Mouse (Mus musculus) kidney, adult 9 months (tissue): Measurements from ENCODE around the gene Cfap61.

ENCODE experiments used
- DNase-seq: peaks from one replicate; pipeline ENCODE4 v3.0.0; 2022

Cfap61 gene

DNA sequence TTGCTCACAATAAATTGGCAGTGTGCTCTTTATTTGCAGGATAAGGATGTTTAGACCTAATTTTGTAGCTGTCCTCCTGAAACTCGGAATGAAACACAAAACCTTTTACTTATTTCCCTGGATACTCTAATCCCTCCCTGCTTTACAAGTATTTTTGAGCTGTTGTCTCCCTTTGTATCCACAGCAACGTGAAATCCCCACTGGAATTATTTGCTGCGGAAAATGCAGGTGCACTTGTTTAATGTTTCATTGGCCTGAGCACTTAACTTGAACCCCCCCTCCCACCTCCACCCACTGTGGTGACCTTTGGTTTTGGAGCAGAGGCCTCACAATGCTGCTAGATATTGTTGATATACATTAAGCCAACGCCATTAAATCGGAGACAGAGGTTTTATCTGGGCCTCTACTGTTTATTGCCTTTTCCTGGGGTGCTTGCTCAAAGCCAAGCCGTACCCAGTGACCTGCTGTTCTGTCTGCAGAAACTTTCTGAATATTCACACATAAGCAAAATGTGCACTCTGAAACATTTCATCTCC, 154.6 kb downstream of the Cfap61 start:
- no peak for DNase-seq

DNA sequence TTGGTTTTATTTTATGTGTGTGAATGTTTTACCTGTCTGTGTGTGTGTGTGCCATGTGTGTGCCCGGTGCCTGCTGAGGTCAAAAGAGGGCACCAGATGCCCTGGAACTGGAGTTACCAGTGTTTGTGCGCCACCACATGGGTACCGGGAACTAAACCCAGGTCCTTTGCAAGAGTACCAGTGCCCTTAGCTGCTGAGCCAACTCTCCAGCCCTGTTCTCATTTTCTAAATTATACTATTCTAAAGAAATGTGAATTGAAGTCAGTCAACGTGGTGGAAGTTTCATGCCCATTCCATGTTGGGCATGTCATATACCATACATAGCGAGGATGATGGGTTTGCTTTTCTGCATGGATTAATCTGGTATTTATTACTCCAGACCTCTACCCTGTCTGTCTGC, 162.9 kb downstream of the Cfap61 start:
- DNase-seq = no peak

DNA sequence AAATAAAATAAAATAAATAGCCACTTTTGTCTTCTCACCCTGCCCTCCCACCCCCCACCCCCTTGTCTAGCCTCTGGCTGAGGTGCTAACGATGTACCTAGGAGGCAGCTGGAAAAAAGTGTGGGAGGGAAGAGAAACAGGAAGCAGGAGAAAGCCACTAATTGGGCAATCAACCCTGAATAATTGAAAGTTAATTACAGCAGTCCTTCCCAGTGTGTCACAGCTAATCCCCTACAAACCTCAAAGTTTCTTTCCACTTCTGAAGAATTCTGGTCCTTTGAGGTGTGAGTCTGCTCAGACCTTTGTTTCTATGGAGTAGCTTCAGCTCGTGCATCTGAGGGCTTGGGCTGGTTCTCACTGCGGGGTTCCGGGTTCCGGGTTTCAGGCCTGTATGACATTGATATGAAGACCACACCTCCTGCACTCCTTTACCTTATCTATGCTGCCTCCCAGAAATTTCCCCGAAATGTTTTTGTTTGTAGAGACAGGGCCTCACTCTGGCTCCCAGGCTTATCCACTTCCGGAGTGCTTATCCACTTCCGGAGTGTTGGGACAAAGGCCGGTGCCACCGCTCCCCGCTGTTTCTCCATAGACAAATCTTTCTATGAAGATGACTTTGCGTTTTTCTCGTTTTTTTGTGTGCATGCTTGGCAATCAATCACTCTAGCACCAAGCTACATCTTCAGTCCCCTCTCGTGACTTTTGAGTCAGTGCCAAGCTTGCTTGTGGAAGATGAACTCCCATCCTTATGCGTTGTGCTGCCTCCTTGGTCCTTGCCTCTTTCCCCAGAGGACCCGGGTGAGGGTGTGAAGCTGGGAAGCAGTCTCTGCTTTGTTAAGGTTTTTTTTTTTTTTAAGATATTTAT, 164.5 kb downstream of the Cfap61 start:
- DNase-seq = no peak

DNA sequence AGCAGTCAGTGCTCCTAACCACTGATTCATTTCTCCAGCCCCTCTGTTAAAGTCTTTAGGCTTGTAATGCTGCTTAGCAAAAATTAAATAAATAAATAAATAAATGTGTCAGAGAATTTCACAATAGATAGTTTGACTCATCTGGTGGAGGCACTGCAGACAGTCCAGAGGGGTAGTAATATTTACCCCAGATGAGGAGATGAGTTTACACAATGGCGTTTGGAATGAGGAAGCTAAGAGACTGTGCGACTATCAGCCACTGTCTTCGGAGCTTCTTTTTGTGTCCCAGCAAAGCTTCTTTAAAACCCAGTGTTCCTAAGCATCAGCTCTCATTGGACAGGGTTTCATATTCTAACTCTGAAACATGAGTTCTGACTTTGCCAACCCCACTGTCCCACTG, 165.3 kb downstream of the Cfap61 start:
- no peak for DNase-seq

DNA sequence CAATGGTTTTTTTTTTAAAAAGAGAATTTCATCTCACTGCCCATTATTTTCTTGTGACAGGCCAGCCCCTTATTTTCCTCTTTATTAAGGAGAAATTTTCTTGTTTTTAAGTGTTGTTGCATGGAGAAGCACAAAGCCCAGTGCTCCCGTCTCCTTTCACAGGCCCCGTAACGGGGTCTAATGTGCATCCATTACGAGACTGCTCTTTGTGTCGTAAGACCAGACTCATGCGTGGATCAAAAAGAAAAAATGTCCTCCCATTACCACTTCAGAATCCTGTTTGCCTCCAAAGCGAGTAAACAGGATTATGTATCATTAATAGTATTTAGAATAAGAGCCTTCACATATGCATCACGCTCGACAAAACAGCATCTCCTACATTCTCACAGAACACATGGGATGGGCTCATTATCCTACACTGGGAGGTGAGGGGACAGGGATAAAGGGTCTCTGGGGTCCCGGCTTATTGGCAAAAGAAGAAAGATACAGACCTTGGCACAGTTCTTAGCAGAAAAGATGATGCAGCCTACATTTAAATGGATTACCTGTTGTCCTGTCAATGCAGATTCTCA, 166.0 kb downstream of the Cfap61 start:
- no peak for DNase-seq

DNA sequence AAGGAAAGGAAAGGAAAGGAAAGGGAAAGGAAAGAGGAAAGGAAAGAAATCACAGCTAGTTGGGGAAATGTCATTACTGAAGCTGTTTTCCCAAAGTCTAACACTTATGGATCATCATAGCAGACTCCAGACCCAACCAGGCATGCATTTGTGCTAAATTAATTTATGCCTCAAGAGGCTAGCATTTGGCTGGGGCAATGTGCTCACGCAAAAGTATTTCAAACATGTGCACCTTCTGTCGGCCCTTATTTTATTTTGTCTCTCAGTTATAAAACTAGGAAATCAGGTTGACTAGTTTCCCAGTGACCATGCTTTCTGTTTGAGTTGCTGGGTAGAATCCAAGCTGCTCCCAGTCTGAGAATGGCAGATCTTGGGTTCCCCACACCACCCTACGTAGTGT, 168.0 kb downstream of the Cfap61 start:
- DNase-seq = no peak

DNA sequence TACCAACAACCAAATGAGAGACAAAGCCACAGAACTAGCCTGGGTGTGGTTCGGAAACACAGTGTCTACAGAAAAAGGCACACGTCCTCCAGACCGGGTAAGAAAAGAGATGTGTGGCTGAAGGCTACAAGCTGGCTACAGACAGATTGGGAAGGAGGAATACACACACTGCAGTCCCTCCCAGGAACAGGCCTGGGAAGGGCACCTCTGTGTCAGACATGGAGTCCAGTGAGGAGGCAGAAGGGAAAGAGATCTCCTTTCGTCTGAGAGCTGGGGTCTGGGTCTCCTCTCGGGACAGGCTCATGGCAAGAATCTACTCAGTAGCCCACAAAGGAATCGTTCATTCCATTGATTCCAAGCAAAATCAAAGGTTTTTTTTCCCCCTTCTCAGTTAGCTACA, 170.8 kb downstream of the Cfap61 start:
- no peak for DNase-seq

DNA sequence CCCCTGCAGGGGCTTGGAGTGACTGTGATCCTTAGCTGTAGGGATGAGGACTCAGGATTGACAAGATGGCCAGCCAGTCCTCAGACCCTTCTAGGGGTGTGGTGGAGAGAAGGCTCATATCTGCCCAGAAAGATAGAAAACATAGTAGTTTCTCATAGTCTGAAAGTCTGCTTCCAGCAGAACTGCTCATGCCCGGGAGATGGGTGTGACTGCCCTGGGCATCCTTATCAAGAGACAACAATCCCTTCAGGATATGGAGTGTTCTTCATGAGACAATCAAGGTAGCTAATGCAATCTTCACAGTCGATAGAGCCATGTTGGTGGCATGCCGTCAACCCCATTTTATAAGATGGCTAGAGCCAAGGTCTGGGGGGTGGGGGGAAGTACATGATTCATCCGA, 173.4 kb downstream of the Cfap61 start:
- no peak for DNase-seq

DNA sequence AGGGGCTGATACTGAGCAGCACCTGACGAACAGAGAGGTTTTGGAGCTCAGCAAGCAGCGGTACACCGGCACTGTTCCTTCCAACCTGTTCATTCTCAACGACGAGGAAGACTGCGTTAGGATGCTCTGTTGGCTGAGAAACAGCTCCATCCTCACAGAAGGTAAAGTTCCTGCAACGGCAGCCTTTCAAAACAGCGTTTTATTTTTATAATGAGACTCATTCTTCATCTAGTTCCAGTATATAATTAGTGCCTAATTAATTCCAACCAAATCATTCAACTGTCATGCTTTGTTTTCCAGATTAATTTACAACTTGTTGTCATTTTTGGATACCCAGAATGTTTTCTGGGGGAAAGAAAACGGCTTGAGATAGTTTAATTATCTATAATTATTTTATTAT, 175.3 kb downstream of the Cfap61 start:
- DNase-seq = no peak

DNA sequence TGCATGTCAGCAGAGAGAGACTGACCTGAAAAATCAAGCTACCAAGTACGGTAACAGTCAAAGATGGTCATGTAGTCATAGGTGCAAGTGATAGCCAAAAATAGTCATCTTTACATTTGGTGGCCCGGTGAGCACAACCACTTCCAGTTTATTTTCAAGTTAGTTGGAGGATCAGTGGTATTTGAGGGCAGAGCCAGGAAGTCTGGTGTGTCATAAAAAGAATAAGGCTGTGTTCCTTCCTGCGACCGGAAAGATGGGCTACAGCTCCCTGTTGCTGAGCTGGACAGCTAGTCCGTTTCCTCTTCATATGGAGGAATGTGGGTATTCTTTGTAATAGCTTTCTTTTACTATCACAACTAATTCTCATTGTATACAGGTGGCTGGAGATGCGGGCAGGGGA, 181.7 kb downstream of the Cfap61 start:
- DNase-seq = no peak

DNA sequence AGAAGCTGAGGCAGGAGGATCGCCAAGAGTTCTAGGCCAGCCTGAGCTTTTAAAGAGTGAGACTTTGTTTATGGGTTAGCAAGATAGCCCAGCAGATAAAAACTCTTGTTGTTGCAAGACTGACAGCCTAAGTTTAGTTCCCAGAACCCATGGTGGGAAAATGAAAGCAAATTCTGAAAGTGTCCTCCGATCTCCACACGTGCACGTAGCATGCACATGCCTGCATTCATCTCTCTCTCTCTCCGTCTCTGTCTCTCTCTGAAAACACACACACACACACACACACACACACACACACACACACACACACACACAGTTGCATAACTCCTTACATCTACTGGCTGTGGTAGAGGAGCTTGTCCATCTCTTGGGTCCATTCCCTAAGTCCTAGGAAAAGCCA, 182.1 kb downstream of the Cfap61 start:
- no peak for DNase-seq

DNA sequence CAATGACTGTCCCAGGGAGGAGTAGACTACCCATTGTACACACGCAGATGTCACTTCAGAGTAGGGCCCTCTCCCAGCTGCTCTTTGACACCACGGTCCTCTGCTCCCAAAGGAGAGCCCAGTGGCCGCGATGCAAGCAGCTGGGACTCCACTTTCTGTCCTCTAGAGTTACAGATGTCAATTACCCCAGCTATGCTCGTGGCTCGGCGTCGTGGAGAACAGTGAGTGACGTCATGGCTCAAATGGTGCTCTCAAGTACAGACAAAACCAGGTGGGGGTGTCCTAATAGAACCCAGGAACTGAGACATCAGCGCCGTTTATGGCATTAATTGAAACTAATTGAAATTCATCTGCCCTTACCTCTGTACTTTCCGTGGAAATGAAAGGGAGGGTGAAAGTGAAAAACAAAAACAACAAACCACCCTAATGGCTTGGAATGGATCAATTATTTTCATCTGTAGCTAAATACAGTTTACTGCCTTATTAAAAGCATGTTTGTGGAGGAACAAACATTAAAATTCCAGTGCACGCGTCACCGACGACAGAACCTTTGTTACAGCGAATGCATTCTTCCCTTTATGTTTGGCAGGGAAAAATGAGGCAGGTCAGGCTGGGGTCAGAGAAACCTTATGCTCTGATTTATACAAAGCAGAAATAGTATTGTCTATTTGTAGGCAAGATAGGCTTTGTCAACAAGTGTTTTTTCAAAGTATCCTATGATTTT, 182.8 kb downstream of the Cfap61 start:
- no peak for DNase-seq

DNA sequence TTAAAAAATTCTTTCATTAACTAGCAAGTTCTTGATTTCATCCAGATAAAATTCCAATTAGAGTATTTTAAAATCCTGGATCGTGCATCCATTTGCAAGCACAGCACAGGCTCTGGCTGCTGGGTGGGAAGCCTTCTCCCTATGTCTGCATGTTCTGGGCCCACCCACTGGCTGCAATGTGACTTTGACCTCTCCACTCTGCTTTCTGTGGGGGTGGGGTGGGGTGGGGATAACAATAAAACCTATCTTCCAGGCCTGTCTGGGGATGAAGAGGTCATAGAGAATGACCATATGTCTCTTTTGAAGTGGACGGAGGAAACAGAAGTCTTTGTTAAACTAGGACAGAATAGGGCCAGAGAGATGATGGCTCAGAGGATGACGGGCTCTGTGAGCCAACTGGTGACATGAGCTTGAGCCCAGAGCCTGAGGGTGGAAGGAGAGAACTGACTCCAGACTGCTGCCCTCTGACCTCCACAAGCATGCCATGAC, 183.4 kb downstream of the Cfap61 start:
- DNase-seq = no peak

DNA sequence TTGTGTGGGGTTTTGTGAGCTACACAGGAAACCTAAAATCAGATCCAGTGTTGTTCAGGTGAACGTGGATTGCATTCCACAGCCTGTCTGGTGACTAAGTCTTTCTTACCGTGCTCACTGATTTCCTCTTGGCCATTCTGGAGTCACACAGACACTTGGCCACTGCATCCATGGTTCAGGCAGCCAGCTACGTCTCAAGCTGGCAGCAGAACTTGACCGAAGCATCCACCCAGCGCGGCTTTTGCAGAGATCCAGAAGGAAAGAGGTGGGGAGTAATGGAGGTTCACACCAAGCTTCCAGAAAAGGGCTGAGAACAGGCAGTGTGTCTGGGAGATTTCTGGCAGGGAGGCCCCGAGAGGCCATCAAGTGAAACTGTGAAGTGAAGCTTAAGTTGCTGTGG, 187.0 kb downstream of the Cfap61 start:
- no peak for DNase-seq

DNA sequence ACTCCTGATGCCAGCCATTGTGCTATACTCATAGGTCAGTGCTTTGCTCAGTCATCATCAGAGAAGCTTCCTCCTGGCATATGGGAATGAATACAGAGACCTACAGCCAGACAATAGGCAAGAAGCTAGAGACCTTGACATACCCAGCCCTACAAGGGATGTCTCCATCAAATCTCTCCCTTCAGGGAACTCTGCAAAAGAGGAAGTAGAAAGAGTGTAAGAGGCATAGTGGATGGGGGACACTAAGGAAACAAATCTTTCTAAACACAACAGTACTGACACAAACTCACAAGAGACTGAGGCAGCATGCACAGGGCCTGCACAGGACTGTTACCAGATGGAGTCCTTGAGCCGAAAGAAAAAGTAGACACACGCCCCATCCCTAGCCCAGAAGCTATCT, 190.5 kb downstream of the Cfap61 start:
- DNase-seq = no peak

DNA sequence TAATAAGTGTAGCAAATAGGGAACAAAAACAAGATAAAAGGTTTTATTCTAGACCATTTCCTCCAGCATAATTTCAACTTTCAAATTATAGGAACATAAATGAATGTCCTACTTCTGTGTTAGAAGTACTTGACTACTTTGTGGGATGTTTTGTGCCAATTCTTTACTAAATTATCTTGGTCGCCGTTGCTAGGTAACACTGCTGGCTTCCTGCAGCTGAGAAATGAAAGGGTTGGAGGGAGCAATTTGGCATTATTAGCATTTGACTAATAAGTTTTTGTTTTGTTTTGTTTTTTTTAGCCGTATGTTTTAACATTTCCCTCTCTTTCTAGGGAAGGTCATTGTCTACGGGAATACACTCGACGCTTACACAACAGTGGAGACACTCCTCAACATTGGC, 194.0 kb downstream of the Cfap61 start:
- no peak for DNase-seq

DNA sequence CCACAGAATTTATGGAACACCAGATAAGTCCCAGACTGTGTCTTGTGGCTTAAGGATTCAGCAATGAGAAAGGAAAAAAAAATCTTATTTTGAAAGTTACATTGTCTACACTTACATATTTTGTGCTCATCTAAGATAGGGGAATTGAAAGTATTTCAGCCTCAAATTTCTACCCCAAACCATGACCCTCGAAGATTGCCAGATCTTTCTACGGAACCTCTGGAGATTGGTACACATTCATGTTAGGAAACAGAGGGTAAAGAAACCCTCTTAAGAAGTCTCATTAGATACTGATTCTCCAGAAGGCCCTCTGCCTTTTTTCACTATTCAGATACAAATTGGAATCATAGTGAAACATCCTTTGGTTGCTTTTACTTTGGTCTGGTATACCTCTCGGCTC, 195.9 kb downstream of the Cfap61 start:
- no peak for DNase-seq

DNA sequence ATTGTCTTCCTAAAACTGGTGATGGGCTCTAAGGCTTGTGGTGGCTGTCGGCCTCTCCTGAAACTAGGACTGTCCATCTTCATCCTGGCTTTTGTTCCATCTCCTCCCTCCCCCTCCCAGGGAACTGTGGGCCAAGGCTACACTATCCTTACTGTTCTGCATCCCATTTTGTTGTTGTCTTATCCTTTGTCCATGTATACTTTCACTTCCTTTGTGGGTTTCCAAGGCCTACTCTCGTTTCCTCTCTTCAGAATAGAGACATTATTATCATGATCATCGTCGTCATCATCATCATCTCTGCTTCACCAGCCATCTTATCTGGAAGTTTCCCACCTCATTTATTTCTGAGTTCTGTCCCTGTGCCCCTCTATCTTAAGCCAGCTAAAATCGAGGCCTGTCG, 199.7 kb downstream of the Cfap61 start:
- DNase-seq = no peak

DNA sequence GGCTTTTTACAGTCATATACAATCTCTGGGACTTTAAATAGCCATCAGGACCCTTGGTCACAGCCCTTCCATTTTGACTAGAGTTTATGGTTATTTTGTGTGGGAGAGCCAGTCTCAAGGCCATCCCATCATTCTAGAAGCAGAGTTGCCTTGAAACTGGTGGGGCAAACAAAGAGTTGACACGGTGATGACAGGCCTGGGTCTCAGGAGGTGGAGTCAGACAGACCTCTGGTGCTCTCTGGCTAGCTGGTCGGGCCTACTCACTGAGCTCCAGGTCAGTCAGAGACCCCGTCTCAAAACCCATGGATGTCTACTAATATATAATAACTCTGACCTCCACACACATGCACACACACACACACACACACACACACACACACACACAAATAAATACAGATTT, 206.1 kb downstream of the Cfap61 start:
- DNase-seq = no peak

DNA sequence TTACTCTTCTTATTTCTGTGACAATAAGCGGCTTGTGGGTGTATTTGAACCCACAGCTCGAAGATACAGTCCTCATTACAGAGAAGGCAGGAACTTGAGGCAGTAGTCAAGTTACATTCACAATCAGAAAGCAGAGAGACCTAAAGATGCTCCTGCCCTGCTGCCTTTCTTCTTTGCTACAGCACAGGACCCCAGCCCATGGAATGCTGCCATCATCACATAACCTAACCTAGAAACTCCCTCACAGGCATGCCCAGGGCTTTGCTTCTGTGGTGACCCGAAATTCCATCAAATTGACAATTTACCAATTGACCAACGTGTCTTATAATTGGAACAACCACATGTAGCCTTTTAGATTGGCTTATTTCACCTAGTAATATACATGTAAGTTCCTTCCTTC, 212.7 kb downstream of the Cfap61 start:
- no peak for DNase-seq

DNA sequence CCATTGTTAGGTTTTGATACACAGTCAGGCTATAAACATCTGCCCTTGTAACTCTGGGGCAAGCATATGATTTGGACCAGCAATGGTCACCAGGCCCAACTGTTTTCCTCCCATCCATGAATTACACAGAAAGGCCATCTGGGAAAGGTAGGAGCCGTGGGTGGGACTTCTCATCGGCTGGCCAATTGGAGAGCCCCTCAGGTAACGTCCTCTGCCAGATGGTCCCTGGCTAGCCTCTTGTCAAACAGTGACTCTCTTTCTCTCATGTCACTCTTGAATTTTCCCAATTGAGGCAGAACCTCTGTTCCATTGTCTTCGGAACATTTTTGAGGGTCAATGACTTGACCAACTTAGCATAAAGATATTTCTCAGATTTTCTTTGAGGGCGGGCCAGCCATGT, 213.2 kb downstream of the Cfap61 start:
- no peak for DNase-seq

DNA sequence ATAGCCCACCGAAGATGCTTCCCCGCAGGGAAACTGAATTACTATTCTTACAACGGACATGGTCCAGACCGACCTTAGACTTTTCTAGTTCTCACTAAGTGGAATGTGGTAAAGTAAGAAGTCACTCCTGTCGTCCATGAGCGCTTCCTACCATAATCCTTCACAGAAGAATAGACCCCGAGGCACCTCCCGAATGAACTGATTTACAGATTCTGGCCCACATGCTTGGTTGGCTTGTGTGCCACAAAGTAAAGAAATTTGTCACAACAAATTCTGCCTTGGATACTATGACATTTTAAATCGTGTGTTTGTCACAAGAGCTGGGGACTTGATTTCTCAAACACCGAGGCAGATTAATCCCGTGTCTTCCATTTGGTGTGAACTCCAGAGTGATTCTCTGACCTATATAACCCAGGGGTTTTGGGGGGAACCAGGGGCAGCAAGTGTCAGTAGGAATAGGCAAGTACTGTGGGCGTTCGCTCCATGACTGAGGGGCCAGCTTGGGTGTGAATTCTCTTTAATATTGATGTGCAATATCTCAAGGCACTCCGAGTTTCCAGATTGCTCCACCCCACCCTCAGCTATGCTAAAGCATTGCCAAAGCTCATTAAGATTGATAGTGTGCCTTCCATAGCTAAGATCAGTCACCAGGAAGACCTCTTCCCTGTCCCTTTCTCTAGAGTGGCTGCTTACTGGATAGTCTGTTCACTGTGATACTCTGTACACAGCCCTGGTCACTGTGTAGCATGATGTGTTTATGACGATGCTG, 214.8 kb downstream of the Cfap61 start:
- DNase-seq = no peak
